Mouse (Mus musculus) gastrocnemius, postnatal 10 days (tissue): ENCODE data around the gene Npc1l1. TPM values are rescaled to one million over a fixed set of nuclear protein-coding genes. Genes with fewer than 3 reads are reported as not detected.

Experiments
- DNase-seq: peaks from one replicate; pipeline ENCODE4 v3.0.0; 2021; ENCODE audit warnings: mixed read lengths
- total RNA-seq, 2 experiments: library from RNA; stranded (reverse); gene quantifications; 2 replicates each; pipeline ENCODE4 v1.2.3; 2021

Gene Npc1l1
- total RNA-seq, 2 experiments from 2014 or later = 0.05 to 0.18 TPM

GRCm38 (mm10) chr11:6163062-6163461, 66.9 kb downstream of the Npc1l1 start:
- DNase-seq = no peak

GRCm38 (mm10) chr11:6161549-6161948, 68.4 kb downstream of the Npc1l1 start:
- no peak for DNase-seq

Other genes starting within 250 kb of the Npc1l1 start
- 100 to 1,000 TPM; 188 to 190 TPM for gene Camk2b, start 163.8 kb downstream of the Npc1l1 start, total RNA-seq
- gene A730071L15Rik, start 30.1 kb downstream of the Npc1l1 start, total RNA-seq = not detected
- gene Nudcd3, start 29.7 kb downstream of the Npc1l1 start, total RNA-seq = 10 to 100 TPM; 57.6 to 59.3 TPM
- 10 to 100 TPM; 28.6 to 29.5 TPM for gene Ddx56, start 37.6 kb upstream of the Npc1l1 start, total RNA-seq
- 10 to 100 TPM; 63.9 to 64.0 TPM for gene Tmed4, start 44.7 kb upstream of the Npc1l1 start, total RNA-seq
- gene Ogdh, start 61.5 kb upstream of the Npc1l1 start, total RNA-seq = 100 to 1,000 TPM; 437 to 480 TPM
- 10 to 100 TPM; 31.8 to 34.3 TPM for gene Zmiz2, start 158.9 kb upstream of the Npc1l1 start, total RNA-seq
- 100 to 1,000 TPM; 765 to 781 TPM for gene Ppia, start 185.3 kb upstream of the Npc1l1 start, total RNA-seq
- 10 to 100 TPM; 66.2 to 67.3 TPM for gene H2afv, start 214.3 kb upstream of the Npc1l1 start, total RNA-seq
- 10 to 100 TPM; 55.6 to 58.4 TPM for gene Purb, start 245.8 kb upstream of the Npc1l1 start, total RNA-seq